Mouse (Mus musculus) erythroblast, embryonic 14.5 days (primary cell): ENCODE data around the gene Mcur1. TPM values are rescaled to one million over a fixed set of nuclear protein-coding genes. Genes with fewer than 3 reads are reported as not detected.

Experiments
- H3K27me3 ChIP-seq: 2 replicates; pipeline ENCODE4 v1.6.1; 2012; ENCODE audit warnings: inconsistent platforms; ENCODE audit not compliant: control insufficient read depth
- H3K36me3 ChIP-seq: 2 replicates; pipeline ENCODE4 v1.6.1; 2012; ENCODE audit warnings: mild to moderate bottlenecking, inconsistent platforms; ENCODE audit not compliant: control insufficient read depth
- H3K4me1 ChIP-seq: 2 replicates; pipeline ENCODE4 v1.6.1; 2012; ENCODE audit warnings: inconsistent platforms; ENCODE audit not compliant: control insufficient read depth
- H3K4me3 ChIP-seq: replicated peaks from 2 replicates; pipeline ENCODE3; 2012; ENCODE audit warnings: moderate library complexity, mild to moderate bottlenecking, inconsistent platforms
- H3K9me3 ChIP-seq: 2 replicates; pipeline ENCODE4 v1.6.1; 2012; ENCODE audit warnings: low read length, inconsistent platforms, mixed read lengths; ENCODE audit not compliant: control insufficient read depth
- GATA1 ChIP-seq: IDR thresholded peaks from 2 replicates; pipeline ENCODE4 v1.6.1; 2012; ENCODE audit warnings: low read length, inconsistent platforms, mixed read lengths
- TAL1 ChIP-seq: IDR thresholded peaks from 3 replicates; pipeline ENCODE4 v1.6.1; 2012; ENCODE audit warnings: low read length, inconsistent platforms, mixed read lengths
- polyA plus RNA-seq: library from polyadenylated mRNA; stranded (reverse); fragments of >175 nt; gene quantifications from 2 replicates; pipeline ENCODE4 v1.2.3, GENCODE M21; 2012

The Mcur1 gene
- polyA plus RNA-seq, 1 experiment: 0.23 TPM

GRCm38 (mm10) chr13:43587844-43588840, 28.2 kb upstream of the Mcur1 start:
- Histone ChIP-seq H3K4me3 (no peak overlapping the region), H3K36me3 (no peaks in the 10 kb centered on the region), H3K9me3 (no peaks in the 10 kb centered on the region), H3K4me1 (no peaks in the 10 kb centered on the region), H3K27me3 (peaks cover 13% of the 10 kb centered on the region)
- TF ChIP-seq TAL1: no peak
- TF ChIP-seq GATA1: no peak

DNA sequence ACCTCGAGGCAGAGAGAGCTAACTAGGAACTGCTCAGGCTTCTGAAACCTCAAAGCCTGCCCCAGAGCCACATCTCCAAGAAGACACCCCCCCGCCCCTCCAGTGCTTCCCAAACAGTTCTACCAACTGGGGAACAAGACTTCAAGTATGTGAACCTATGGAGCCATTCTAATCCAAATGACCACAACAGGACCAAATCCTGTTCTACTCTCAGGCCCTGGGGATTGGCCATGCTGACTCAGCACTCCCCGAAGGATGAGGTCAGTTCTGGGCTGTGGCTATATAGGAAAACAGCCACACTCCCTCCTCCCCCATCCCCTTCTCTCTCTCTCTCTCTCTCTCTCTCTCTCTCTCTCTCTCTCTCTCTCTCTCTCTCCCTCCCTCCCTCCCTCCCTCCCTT, 27.0 kb upstream of the Mcur1 start:
- H3K9me3 ChIP-seq: no peaks in the 10 kb centered on the region
- H3K27me3 ChIP-seq: peaks cover 6% of the 10 kb centered on the region
- no peak overlapping the region for H3K4me3 ChIP-seq
- TF ChIP-seq GATA1 (no peak), TAL1 (no peak)
- no peaks in the 10 kb centered on the region for H3K4me1 ChIP-seq
- no peaks in the 10 kb centered on the region for H3K36me3 ChIP-seq

DNA sequence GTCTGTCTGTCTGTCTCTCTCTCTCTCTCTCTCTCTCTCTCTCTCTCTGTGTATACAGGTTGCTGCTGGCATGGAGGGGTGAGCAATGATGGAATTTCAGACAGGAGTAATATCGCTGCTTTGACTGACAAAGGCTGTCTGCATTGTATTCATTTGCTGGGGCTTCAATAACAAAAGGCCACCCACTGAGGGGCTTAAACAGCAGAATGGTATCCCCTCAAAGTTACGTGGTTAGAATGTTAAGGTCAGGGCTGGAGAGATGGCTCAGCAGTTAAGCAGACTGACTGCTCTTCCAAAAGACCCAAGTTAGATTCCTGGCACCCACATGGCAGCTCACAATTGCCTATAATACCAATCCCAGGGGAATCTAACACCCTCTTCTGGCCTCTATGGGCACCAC, 25.3 kb upstream of the Mcur1 start:
- no peaks in the 10 kb centered on the region for H3K36me3 ChIP-seq
- H3K9me3 ChIP-seq: no peaks in the 10 kb centered on the region
- no peaks in the 10 kb centered on the region for H3K27me3 ChIP-seq
- TF ChIP-seq TAL1 (no peak), GATA1 (no peak)
- H3K4me3 ChIP-seq: no peak overlapping the region
- no peaks in the 10 kb centered on the region for H3K4me1 ChIP-seq

DNA sequence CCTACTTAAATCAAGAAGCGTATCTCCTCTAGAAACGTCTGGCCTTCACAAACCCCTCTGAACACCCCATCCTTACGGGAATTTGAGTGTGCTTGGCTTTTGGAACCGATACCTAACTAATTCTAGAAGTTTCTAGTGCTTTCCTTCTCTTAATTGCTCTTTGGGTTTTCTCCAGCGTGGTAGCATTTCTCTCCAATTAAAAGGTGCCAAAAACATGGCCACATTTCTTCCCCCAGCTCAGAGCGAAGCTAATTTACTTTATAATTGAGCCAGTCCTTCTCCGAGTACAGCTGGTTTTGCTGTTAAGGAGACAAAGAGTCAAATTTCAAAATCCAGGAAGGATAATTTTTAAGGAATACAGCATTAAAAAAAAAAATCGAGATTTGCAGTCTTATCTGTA, 23.5 kb upstream of the Mcur1 start:
- Histone ChIP-seq H3K27me3 (no peaks in the 10 kb centered on the region), H3K4me3 (no peak overlapping the region), H3K9me3 (no peaks in the 10 kb centered on the region), H3K36me3 (no peaks in the 10 kb centered on the region), H3K4me1 (no peaks in the 10 kb centered on the region)
- TF ChIP-seq TAL1: no peak
- no peak for TF ChIP-seq GATA1

GRCm38 (mm10) chr13:43582961-43583360, 23.0 kb upstream of the Mcur1 start:
- H3K4me3 ChIP-seq: no peak overlapping the region
- H3K27me3 ChIP-seq: no peaks in the 10 kb centered on the region
- no peaks in the 10 kb centered on the region for H3K9me3 ChIP-seq
- no peaks in the 10 kb centered on the region for H3K36me3 ChIP-seq
- TF ChIP-seq TAL1: no peak
- no peak for TF ChIP-seq GATA1
- no peaks in the 10 kb centered on the region for H3K4me1 ChIP-seq

- Histone ChIP-seq H3K27me3 (no peaks in the 10 kb centered on the region), H3K9me3 (no peaks in the 10 kb centered on the region), H3K36me3 (no peaks in the 10 kb centered on the region), H3K4me1 (no peaks in the 10 kb centered on the region), H3K4me3 (no peak overlapping the region)
- TF ChIP-seq TAL1: no peak
- no peak for TF ChIP-seq GATA1
Measured at GRCm38 (mm10) chr13:43580661-43581060, 20.7 kb upstream of the Mcur1 start.

DNA sequence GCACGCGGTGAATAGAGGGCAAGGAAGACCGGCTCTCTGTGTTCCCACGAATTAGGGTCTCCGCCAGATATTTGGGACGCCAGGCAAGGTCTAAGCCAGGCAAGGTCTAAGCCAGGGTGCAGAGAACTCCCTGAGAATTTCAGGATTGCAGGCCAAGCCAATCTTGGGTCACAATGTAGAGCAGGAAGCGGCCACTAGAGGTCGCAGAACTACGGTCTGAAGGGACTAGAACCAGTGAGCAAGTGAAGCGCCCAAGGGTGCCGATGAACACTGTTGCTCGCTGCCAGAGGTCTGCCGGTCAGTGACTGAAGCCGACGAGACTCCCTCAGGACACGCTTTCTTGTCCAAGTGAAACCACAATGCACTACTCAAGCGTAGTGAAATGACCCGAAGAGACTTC, 19.7 kb upstream of the Mcur1 start:
- no peaks in the 10 kb centered on the region for H3K27me3 ChIP-seq
- TF ChIP-seq GATA1: no peak
- no peak for TF ChIP-seq TAL1
- H3K4me3 ChIP-seq: no peak overlapping the region
- H3K4me1 ChIP-seq: no peaks in the 10 kb centered on the region
- no peaks in the 10 kb centered on the region for H3K9me3 ChIP-seq
- no peaks in the 10 kb centered on the region for H3K36me3 ChIP-seq

- H3K4me1 ChIP-seq: no peaks in the 10 kb centered on the region
- H3K9me3 ChIP-seq: no peaks in the 10 kb centered on the region
- no peak for TF ChIP-seq GATA1
- no peak for TF ChIP-seq TAL1
- no peak overlapping the region for H3K4me3 ChIP-seq
- H3K36me3 ChIP-seq: no peaks in the 10 kb centered on the region
- H3K27me3 ChIP-seq: no peaks in the 10 kb centered on the region
Measured at GRCm38 (mm10) chr13:43577766-43578165, 17.8 kb upstream of the Mcur1 start.

GRCm38 (mm10) chr13:43577254-43577653, 17.3 kb upstream of the Mcur1 start:
- Histone ChIP-seq H3K4me3 (no peak overlapping the region), H3K4me1 (no peaks in the 10 kb centered on the region), H3K36me3 (no peaks in the 10 kb centered on the region), H3K27me3 (no peaks in the 10 kb centered on the region), H3K9me3 (no peaks in the 10 kb centered on the region)
- no peak for TF ChIP-seq TAL1

GRCm38 (mm10) chr13:43575431-43575830, 15.4 kb upstream of the Mcur1 start:
- peaks cover 6% of the 10 kb centered on the region for H3K9me3 ChIP-seq
- H3K4me1 ChIP-seq: no peaks in the 10 kb centered on the region
- no peak overlapping the region for H3K4me3 ChIP-seq
- H3K27me3 ChIP-seq: no peaks in the 10 kb centered on the region
- no peaks in the 10 kb centered on the region for H3K36me3 ChIP-seq
- TF ChIP-seq GATA1 (no peak), TAL1 (no peak)
